Mouse (Mus musculus): ENCODE measurements around the gene Mcm3ap.

The Mcm3ap gene

GRCm38 (mm10) chr10:76468203-76469162 is at the start of gene Mcm3ap, which contains the start of gene Ybey:
Mcm3ap (plus strand) TSS chr10:76468927.
Ybey (minus strand) TSS chr10:76469114.
- peak; percentile 81 to 88 for DNase-seq (ENCODE audit: low spot score in 2 of 2)

GRCm38 (mm10) chr10:76425674-76426073 is 43.1 kb upstream of the Mcm3ap start:
- DNase-seq (ENCODE audit: low spot score in 2 of 2): no peak

GRCm38 (mm10) chr10:76433925-76434324 is 34.8 kb upstream of the Mcm3ap start:
- DNase-seq (ENCODE audit: low spot score in 2 of 2): no peak

GRCm38 (mm10) chr10:76439107-76439890 is 29.4 kb upstream of the Mcm3ap start:
- no peak for DNase-seq (ENCODE audit: low spot score in 2 of 2)

- DNase-seq (ENCODE audit: low spot score in 2 of 2): no peak
Measured at GRCm38 (mm10) chr10:76440281-76440680, 28.4 kb upstream of the Mcm3ap start, which contains the start of gene AC141477.1. AC141477.1 (minus strand) TSS chr10:76440444.

- peak; percentile 94 for DNase-seq (ENCODE audit: low spot score in 2 of 2)
Measured at GRCm38 (mm10) chr10:76442178-76443088, 26.3 kb upstream of the Mcm3ap start, which contains the start of gene Pcnt. Pcnt (minus strand) TSS chr10:76442786.

GRCm38 (mm10) chr10:76445996-76446681 is 22.6 kb upstream of the Mcm3ap start:
- no peak for DNase-seq (ENCODE audit: low spot score in 2 of 2)

- DNase-seq (ENCODE audit: low spot score in 2 of 2): no peak
Measured at GRCm38 (mm10) chr10:76447406-76448229, 21.1 kb upstream of the Mcm3ap start.

- DNase-seq (ENCODE audit: low spot score in 2 of 2): no peak
Measured at GRCm38 (mm10) chr10:76448851-76449250, 19.9 kb upstream of the Mcm3ap start, which contains the start of gene 2610028H24Rik. 2610028H24Rik (plus strand) TSS chr10:76449081.

GRCm38 (mm10) chr10:76455289-76455688 is 13.4 kb upstream of the Mcm3ap start:
- DNase-seq (ENCODE audit: low spot score in 2 of 2): peak; percentile 13 to 31

- no peak for DNase-seq (ENCODE audit: low spot score in 2 of 2)
Measured at GRCm38 (mm10) chr10:76461255-76461654, 7.5 kb upstream of the Mcm3ap start.

- no peak for DNase-seq (ENCODE audit: low spot score in 2 of 2)
Measured at GRCm38 (mm10) chr10:76462312-76462711, 6.4 kb upstream of the Mcm3ap start.

- no peak for DNase-seq (ENCODE audit: low spot score in 2 of 2)
Measured at GRCm38 (mm10) chr10:76462721-76463120, 6.0 kb upstream of the Mcm3ap start.

- DNase-seq (ENCODE audit: low spot score in 2 of 2): no peak
Measured at GRCm38 (mm10) chr10:76473759-76474158, 5.0 kb downstream of the Mcm3ap start.

- no peak for DNase-seq (ENCODE audit: low spot score in 2 of 2)
Measured at GRCm38 (mm10) chr10:76480851-76481250, 12.1 kb downstream of the Mcm3ap start.

- DNase-seq (ENCODE audit: low spot score in 2 of 2): no peak
Measured at GRCm38 (mm10) chr10:76481480-76481879, 12.8 kb downstream of the Mcm3ap start.

- DNase-seq (ENCODE audit: low spot score in 2 of 2): no peak
Measured at GRCm38 (mm10) chr10:76486302-76486701, 17.6 kb downstream of the Mcm3ap start.

GRCm38 (mm10) chr10:76488265-76488664 is 19.5 kb downstream of the Mcm3ap start:
- no peak for DNase-seq (ENCODE audit: low spot score in 2 of 2)

GRCm38 (mm10) chr10:76489205-76489604 is 20.5 kb downstream of the Mcm3ap start:
- no peak for DNase-seq (ENCODE audit: low spot score in 2 of 2)

GRCm38 (mm10) chr10:76493527-76493926 is 24.8 kb downstream of the Mcm3ap start:
- DNase-seq (ENCODE audit: low spot score in 2 of 2): no peak

Data from natural killer cell, adult 2 months (primary cell).